Mouse (Mus musculus): Measurements from ENCODE around the gene Shisa7. TPM values are rescaled to one million over a fixed set of nuclear protein-coding genes. Genes with fewer than 3 reads are reported as not detected.
"Not testable (repeated sequence)": the region's sequence is repeated elsewhere in the genome, so short reads cannot be mapped to it uniquely, and the experiment has no call there.

Shisa7 gene
- total and polyA plus RNA-seq, 2 experiments = under 0.01 to 0.12 TPM

DNA sequence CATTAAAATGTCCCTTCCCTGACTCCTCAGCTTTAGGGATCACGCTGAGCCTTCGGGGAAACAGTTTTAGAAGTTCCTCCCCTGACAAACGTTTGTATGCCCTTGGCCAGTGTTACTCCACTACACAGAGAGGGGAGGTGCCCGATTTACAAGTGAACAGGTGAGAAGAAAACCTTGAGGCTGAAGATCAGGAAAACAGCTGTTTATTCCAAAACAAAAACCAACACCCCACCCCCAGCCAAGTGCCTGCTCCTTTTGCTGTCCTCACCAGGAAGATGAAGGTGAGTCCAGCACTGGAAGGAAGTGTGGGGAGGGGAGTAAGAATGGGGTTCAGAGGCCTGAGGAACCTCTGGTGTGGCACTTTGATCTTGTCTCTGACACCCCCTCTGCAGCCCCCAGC is 19.1 kb downstream of the Shisa7 start:
- Histone ChIP-seq H3K4me3 (ENCODE audit: insufficient read depth, low read depth, low read length) (no peak overlapping the region), H3K27me3 (ENCODE audit: control insufficient read depth, insufficient read depth, low read length) (0 out of 2 replicates have a peak, but pooled peaks cover 2% of the 10 kb centered on the region), H3K36me3 (ENCODE audit: control insufficient read depth, insufficient read depth, low read length) (no peaks in the 10 kb centered on the region), H3K9ac (ENCODE audit: low read depth, low read length) (no peak overlapping the region), H3K4me1 (ENCODE audit: control insufficient read depth, insufficient read depth, low read length) (no peaks in the 10 kb centered on the region), H3K79me2 (ENCODE audit: control insufficient read depth, insufficient read depth, low read length) (no peaks in the 10 kb centered on the region), H3K27ac (replicated peaks; ENCODE audit: insufficient read depth, low read depth, low read length) (no peak overlapping the region)
- TF ChIP-seq POLR2A (IDR thresholded peaks at IDR 0.05; ENCODE audit: extremely low read depth, insufficient read depth, low read length) (no peak), CTCF (IDR thresholded peaks at IDR 0.05; ENCODE audit: low read depth, low read length) (no peak)
- 62% methylated on average over 4 of the region's 4 CpGs for WGBS
- DNase-seq (ENCODE audit: extremely low read depth, low read depth, low spot score) = no peak

DNA sequence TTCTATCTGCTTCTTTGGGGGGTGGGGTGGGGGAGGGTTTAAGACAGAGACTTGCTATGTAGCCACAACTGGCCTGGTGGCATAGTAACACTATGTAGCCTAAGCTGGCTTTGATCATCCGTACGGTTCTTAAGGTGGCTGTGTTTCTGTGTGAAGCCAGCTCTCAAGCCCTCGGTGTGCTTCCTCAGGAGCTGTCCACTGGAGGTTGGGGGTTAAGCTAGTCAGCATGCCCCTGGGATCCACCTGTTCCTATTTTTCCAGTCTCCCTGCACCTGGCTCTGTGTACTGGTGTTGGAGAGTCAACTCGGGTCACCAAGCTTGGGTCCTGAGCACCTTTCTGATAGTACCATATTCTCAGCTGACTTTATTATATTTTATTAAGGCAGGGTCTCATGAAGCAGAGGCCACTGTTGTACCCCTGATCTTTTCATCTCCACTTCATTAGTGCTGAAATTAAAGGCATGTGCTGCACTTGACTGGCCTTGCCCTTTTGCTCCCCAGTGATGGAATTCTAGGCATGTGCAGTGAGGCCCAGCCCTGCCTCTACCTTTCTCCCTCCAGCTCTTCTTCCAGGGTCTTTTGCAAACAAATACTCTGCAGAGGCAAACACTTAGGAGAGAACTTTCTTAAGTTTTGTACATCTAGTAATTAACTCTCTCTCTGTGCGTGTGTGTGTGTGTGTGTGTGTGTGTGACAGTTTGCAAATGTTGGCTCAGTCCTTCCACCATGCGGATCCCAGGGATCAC is 22.2 kb downstream of the Shisa7 start:
- Histone ChIP-seq H3K4me3 (ENCODE audit: insufficient read depth, low read depth, low read length) (no peak overlapping the region), H3K27ac (replicated peaks; ENCODE audit: insufficient read depth, low read depth, low read length) (no peak overlapping the region), H3K79me2 (ENCODE audit: control insufficient read depth, insufficient read depth, low read length) (no peaks in the 10 kb centered on the region), H3K36me3 (ENCODE audit: control insufficient read depth, insufficient read depth, low read length) (no peaks in the 10 kb centered on the region), H3K4me1 (ENCODE audit: control insufficient read depth, insufficient read depth, low read length) (no peaks in the 10 kb centered on the region), H3K9ac (ENCODE audit: low read depth, low read length) (no peak overlapping the region), H3K27me3 (ENCODE audit: control insufficient read depth, insufficient read depth, low read length) (no peaks in the 10 kb centered on the region)
- TF ChIP-seq POLR2A (IDR thresholded peaks at IDR 0.05; ENCODE audit: extremely low read depth, insufficient read depth, low read length) = no peak
- no peak for DNase-seq (ENCODE audit: extremely low read depth, low read depth, low spot score)
- 80% methylated on average over 6 of the region's 6 CpGs for WGBS

DNA sequence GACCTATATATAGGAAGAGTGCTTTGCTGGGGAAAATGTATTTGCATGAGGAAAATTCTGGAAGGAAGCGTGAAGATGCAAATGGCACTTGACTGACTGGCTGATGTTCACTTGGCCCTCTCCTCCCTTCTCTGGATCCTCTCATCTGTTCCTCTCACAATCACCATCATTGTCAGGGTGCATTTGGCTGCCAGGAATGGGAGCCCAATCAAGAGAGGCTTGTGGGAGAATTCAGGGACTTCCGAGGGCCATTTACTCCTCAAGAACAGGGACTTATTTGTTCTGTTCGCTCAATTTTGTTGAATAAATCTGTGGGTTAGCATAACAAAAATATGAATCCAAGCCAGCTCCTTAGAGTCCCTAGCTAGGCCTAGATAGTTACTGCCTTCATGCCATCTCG is 22.8 kb downstream of the Shisa7 start:
- no peak for DNase-seq (ENCODE audit: extremely low read depth, low read depth, low spot score)
- Histone ChIP-seq H3K27me3 (ENCODE audit: control insufficient read depth, insufficient read depth, low read length) (no peaks in the 10 kb centered on the region), H3K27ac (replicated peaks; ENCODE audit: insufficient read depth, low read depth, low read length) (no peak overlapping the region), H3K79me2 (ENCODE audit: control insufficient read depth, insufficient read depth, low read length) (no peaks in the 10 kb centered on the region), H3K4me1 (ENCODE audit: control insufficient read depth, insufficient read depth, low read length) (no peaks in the 10 kb centered on the region), H3K36me3 (ENCODE audit: control insufficient read depth, insufficient read depth, low read length) (no peaks in the 10 kb centered on the region), H3K9ac (ENCODE audit: low read depth, low read length) (no peak overlapping the region), H3K4me3 (ENCODE audit: insufficient read depth, low read depth, low read length) (no peak overlapping the region)
- WGBS = 92% methylated on average over 4 of the region's 4 CpGs
- TF ChIP-seq CTCF (IDR thresholded peaks at IDR 0.05; ENCODE audit: low read depth, low read length) (no peak), POLR2A (IDR thresholded peaks at IDR 0.05; ENCODE audit: extremely low read depth, insufficient read depth, low read length) (no peak)

DNA sequence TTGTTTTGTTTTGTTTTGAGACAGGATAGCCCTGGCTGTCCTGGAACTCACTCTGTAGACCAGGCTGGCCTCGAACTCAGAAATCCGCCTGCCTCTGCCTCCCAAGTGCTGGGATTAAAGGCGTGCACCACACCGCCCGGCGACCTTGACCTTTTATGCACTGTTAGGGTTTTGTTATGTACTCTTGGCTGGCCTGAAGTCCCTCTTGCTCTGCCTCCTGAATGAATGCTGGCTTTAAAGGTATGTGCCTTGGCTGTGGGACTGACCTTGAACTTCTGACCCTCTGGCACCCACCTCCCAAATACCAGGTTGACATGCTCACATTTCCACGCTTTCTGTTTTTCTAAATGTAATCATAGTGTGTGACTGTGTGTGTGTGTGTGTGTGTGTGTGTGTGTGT is 23.6 kb downstream of the Shisa7 start:
- H3K4me3 ChIP-seq (ENCODE audit: insufficient read depth, low read depth, low read length); DNase-seq (ENCODE audit: extremely low read depth, low read depth, low spot score); H3K27me3 ChIP-seq (ENCODE audit: control insufficient read depth, insufficient read depth, low read length); H3K9ac ChIP-seq (ENCODE audit: low read depth, low read length); H3K36me3 ChIP-seq (ENCODE audit: control insufficient read depth, insufficient read depth, low read length); H3K4me1 ChIP-seq (ENCODE audit: control insufficient read depth, insufficient read depth, low read length); H3K79me2 ChIP-seq (ENCODE audit: control insufficient read depth, insufficient read depth, low read length); H3K27ac ChIP-seq (replicated peaks; ENCODE audit: insufficient read depth, low read depth, low read length): not testable (repeated sequence)
- 88% methylated on average over 7 of the region's 7 CpGs for WGBS

DNA sequence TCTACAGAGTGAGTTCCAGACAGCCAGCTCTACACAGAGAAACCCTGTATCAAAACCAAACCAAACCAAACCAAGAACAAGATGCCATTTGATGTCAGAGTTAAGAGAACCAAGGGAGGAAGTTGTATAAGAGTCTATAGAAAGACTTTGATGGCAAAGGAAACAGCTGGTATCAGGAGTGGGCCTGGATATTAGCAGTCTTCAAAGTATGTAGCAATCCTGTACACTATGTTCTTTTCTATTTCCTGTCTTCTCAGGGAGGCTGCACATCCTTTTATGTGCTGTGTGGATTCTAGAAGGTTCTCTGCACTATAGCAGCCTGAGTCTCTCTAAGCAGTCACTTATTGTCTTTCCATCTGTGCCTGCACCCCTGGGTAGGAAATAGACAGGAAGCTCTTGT is 27.9 kb downstream of the Shisa7 start:
- Histone ChIP-seq H3K79me2 (ENCODE audit: control insufficient read depth, insufficient read depth, low read length) (peaks cover 4% of the 10 kb centered on the region; the same call in 1 of the 2 replicates), H3K27ac (replicated peaks; ENCODE audit: insufficient read depth, low read depth, low read length) (no peak overlapping the region), H3K27me3 (ENCODE audit: control insufficient read depth, insufficient read depth, low read length) (no peaks in the 10 kb centered on the region), H3K4me3 (ENCODE audit: insufficient read depth, low read depth, low read length) (no peak overlapping the region), H3K36me3 (ENCODE audit: control insufficient read depth, insufficient read depth, low read length) (no peaks in the 10 kb centered on the region), H3K4me1 (ENCODE audit: control insufficient read depth, insufficient read depth, low read length) (peaks cover 8% of the 10 kb centered on the region; the same call in 1 of the 2 replicates), H3K9ac (ENCODE audit: low read depth, low read length) (no peak overlapping the region)
- TF ChIP-seq CTCF (IDR thresholded peaks at IDR 0.05; ENCODE audit: low read depth, low read length) (no peak), POLR2A (IDR thresholded peaks at IDR 0.05; ENCODE audit: extremely low read depth, insufficient read depth, low read length) (no peak)
- no peak for DNase-seq (ENCODE audit: extremely low read depth, low read depth, low spot score)

DNA sequence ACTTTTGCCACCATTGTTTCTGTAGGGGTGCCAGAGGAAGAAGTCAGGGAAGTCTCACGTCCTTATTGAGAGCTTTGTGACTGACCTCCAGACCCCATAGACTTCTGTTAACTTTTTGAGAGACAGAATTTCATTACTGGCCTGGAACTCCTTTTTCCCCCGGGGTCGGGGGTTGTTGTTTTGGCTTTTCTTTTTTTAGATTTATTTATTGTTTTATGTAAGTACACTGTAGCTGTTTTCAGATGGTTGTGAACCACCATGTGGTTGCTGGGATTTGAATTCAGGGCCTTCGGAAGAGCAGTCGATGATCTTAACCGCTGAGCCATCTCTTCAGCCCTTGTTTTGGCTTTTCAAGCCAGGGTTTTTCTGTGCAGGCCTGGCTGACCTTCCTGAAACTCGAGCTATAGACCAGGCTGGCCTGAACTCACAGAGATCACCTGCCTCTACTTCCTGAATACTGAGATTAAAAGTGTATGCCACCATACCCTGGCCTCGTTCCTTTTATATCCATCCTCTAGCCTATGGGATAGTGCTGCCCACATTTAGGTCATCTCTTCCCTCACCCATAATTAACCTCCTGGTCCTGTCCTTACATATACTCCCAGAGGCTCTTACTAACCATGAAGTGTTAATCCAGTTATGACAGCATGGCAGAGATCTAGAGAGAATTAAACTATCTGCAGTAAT is 31.2 kb downstream of the Shisa7 start:
- Histone ChIP-seq H3K27ac (replicated peaks; ENCODE audit: insufficient read depth, low read depth, low read length) (peak overlapping the region; percentile 92), H3K27me3 (ENCODE audit: control insufficient read depth, insufficient read depth, low read length) (no peaks in the 10 kb centered on the region), H3K9ac (ENCODE audit: low read depth, low read length) (peak overlapping the region; percentile 85), H3K4me3 (ENCODE audit: insufficient read depth, low read depth, low read length) (peak overlapping the region; percentile 67), H3K79me2 (ENCODE audit: control insufficient read depth, insufficient read depth, low read length) (peaks cover 10% of the 10 kb centered on the region; the same call in 1 of the 2 replicates), H3K4me1 (ENCODE audit: control insufficient read depth, insufficient read depth, low read length) (peaks cover 17% of the 10 kb centered on the region), H3K36me3 (ENCODE audit: control insufficient read depth, insufficient read depth, low read length) (peaks cover 13% of the 10 kb centered on the region)
- DNase-seq (ENCODE audit: extremely low read depth, low read depth, low spot score) = peak; percentile 24
- WGBS = 4% methylated on average over 8 of the region's 8 CpGs
- TF ChIP-seq POLR2A (IDR thresholded peaks at IDR 0.05; ENCODE audit: extremely low read depth, insufficient read depth, low read length) = no peak
- no peak for TF ChIP-seq CTCF (IDR thresholded peaks at IDR 0.05; ENCODE audit: low read depth, low read length)
